Mouse (Mus musculus) c-Kit-positive CD71-negative TER-119-negative erythroid progenitor cells, embryonic 14.5 days (primary cell): ENCODE data around the gene Unk.

Experiments used
- DNase-seq: peaks from one replicate; pipeline ENCODE4 v3.0.0-alpha.2; 2013; ENCODE audit warnings: low read depth

The Unk gene

GRCm38 (mm10) chr11:116063562-116063961 lies 33.4 kb downstream of the Unk start:
- no peak for DNase-seq

GRCm38 (mm10) chr11:116064187-116064867 lies 34.2 kb downstream of the Unk start:
- no peak for DNase-seq

GRCm38 (mm10) chr11:116065345-116065744 lies 35.2 kb downstream of the Unk start:
- DNase-seq = no peak

GRCm38 (mm10) chr11:116071510-116071909 lies 41.4 kb downstream of the Unk start:
- DNase-seq = peak; percentile 63

- no peak for DNase-seq
These were observed 42.5 kb downstream of the Unk start for GRCm38 (mm10) chr11:116072608-116073007.

GRCm38 (mm10) chr11:116074436-116074991 lies 44.4 kb downstream of the Unk start:
- DNase-seq = no peak

- DNase-seq = no peak
These were observed 45.6 kb downstream of the Unk start for GRCm38 (mm10) chr11:116075539-116076265.

GRCm38 (mm10) chr11:116076266-116076540 lies 46.1 kb downstream of the Unk start:
- no peak for DNase-seq

- DNase-seq = no peak
These were observed 46.7 kb downstream of the Unk start for GRCm38 (mm10) chr11:116076836-116077235.

GRCm38 (mm10) chr11:116077446-116078204 lies 47.5 kb downstream of the Unk start, which contains the start of gene Unc13d:
Gene Unc13d (minus strand): TSS chr11:116077961.
- no peak for DNase-seq

GRCm38 (mm10) chr11:116078221-116078620 lies 48.1 kb downstream of the Unk start:
- no peak for DNase-seq

- DNase-seq = no peak
These were observed 48.7 kb downstream of the Unk start for GRCm38 (mm10) chr11:116078676-116079320.

GRCm38 (mm10) chr11:116079511-116079910 lies 49.4 kb downstream of the Unk start:
- no peak for DNase-seq

GRCm38 (mm10) chr11:116081081-116081480 lies 51.0 kb downstream of the Unk start:
- DNase-seq = no peak

GRCm38 (mm10) chr11:116083096-116083672 lies 53.1 kb downstream of the Unk start:
- no peak for DNase-seq

- no peak for DNase-seq
These were observed 54.0 kb downstream of the Unk start for GRCm38 (mm10) chr11:116084166-116084565.

- peak; percentile 98 for DNase-seq
These were observed 56.4 kb downstream of the Unk start, which contains the start of gene Wbp2 for GRCm38 (mm10) chr11:116086258-116087193. Gene Wbp2 (minus strand): TSS chr11:116086995.

- DNase-seq = no peak
These were observed 57.3 kb downstream of the Unk start for GRCm38 (mm10) chr11:116087194-116088130.

GRCm38 (mm10) chr11:116088188-116088587 lies 58.1 kb downstream of the Unk start:
- no peak for DNase-seq
